Mouse (Mus musculus) layer of hippocampus, postnatal 10 days (tissue): ENCODE measurements at regions not wholly inside any gene's neighbourhood (a gene's known extent, or its start where the extent isn't known, plus 50 kb on each side); places are given as distances from the start of the nearest gene placed in this dataset.
A peak's percentile ranks its signal among the peaks of the same experiment; 100 is the strongest.
"Not testable (repeated sequence)": the region's sequence is repeated elsewhere in the genome, so short reads cannot be mapped to it uniquely, and the experiment has no call there.

Experiments used
- DNase-seq, 2 experiments: peaks; one replicate each; pipeline ENCODE4 v3.0.0; 2021; ENCODE audit warnings: low spot score in 2 of 2

- DNase-seq = no peak
Measured at GRCm38 (mm10) chr6:73676979-73677378, 207.5 kb upstream of the 4931417E11Rik start.

- DNase-seq = no peak
Measured at GRCm38 (mm10) chr6:73669401-73669800, 199.9 kb upstream of the 4931417E11Rik start.

- no peak for DNase-seq
Measured at GRCm38 (mm10) chr6:73658988-73659387, 189.5 kb upstream of the 4931417E11Rik start.

- peak in 1 of 2 experiments; percentile 14 for DNase-seq
Measured at GRCm38 (mm10) chr6:73645378-73645777, 175.9 kb upstream of the 4931417E11Rik start.

GRCm38 (mm10) chr6:73644778-73645267 lies 175.4 kb upstream of the 4931417E11Rik start:
- peak; percentile 23 to 32 for DNase-seq

- no peak for DNase-seq
Measured at GRCm38 (mm10) chr6:73628600-73628999, 159.1 kb upstream of the 4931417E11Rik start.

GRCm38 (mm10) chr6:73626451-73626850 lies 157.0 kb upstream of the 4931417E11Rik start:
- DNase-seq = no peak

- DNase-seq = no peak
Measured at GRCm38 (mm10) chr6:73624211-73624610, 154.7 kb upstream of the 4931417E11Rik start.

- no peak for DNase-seq
Measured at GRCm38 (mm10) chr6:73621839-73622426, 152.5 kb upstream of the 4931417E11Rik start.

- no peak for DNase-seq
Measured at GRCm38 (mm10) chr6:73612266-73612665, 142.8 kb upstream of the 4931417E11Rik start.

GRCm38 (mm10) chr6:73611839-73612238 lies 142.4 kb upstream of the 4931417E11Rik start:
- DNase-seq = no peak

GRCm38 (mm10) chr6:73610048-73610624 lies 140.7 kb upstream of the 4931417E11Rik start:
- no peak for DNase-seq

GRCm38 (mm10) chr6:73587686-73588085 lies 118.2 kb upstream of the 4931417E11Rik start:
- no peak for DNase-seq

GRCm38 (mm10) chr6:73576708-73577107 lies 107.2 kb upstream of the 4931417E11Rik start:
- DNase-seq = no peak

- DNase-seq = no peak
Measured at GRCm38 (mm10) chr6:73560000-73560399, 90.5 kb upstream of the 4931417E11Rik start.

GRCm38 (mm10) chr6:73530559-73530958 lies 61.1 kb upstream of the 4931417E11Rik start:
- no peak for DNase-seq

GRCm38 (mm10) chr6:73530098-73530497 lies 60.6 kb upstream of the 4931417E11Rik start:
- no peak for DNase-seq

- DNase-seq = peak in 1 of 2 experiments; percentile 16
Measured at GRCm38 (mm10) chr6:73523658-73524057, 54.2 kb upstream of the 4931417E11Rik start.

- DNase-seq = not testable (repeated sequence)
Measured at GRCm38 (mm10) chr6:73519894-73520293, 50.4 kb upstream of the 4931417E11Rik start.
